Mouse (Mus musculus): Measurements from ENCODE around the gene Ccser2. TPM values are rescaled to one million over a fixed set of nuclear protein-coding genes. Genes with fewer than 3 reads are reported as not detected.
A peak's percentile ranks its signal among the peaks of the same experiment; 100 is the strongest.
"Not testable (repeated sequence)": the region's sequence is repeated elsewhere in the genome, so short reads cannot be mapped to it uniquely, and the experiment has no call there.

The Ccser2 gene
- total RNA-seq (2022): 10 to 100 TPM; 31.2 to 48.5 (median 38.6) TPM

DNA sequence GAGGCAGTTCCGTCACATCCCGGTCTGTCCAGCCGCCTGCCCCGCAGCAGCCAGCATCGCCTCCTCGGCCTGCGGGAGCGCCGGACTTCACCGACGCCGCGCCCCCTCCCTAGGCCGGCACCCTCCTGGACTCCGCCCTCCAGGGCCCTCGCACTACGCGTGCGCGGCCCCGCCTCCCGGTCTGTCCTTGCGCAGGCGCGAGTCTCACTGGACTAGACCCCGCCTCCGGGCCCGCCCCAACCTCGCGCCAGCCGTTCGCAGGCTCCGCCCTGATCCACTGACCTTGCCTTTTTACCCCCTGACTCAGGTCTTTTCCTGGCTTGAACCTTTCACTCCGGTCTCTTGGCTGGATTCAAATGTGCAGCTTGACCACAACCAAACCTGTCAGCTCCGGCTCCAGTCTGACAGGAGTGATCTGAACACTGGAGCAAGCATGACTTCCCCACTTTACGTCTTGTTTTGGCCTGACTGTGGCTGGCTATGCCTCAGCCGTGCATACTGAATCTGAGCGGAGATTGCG, at the start of gene Ccser2:
Gene Ccser2 (minus strand): TSS at position 150 of the 520 bp plus-strand sequence.
- peak; percentile 97 for DNase-seq

DNA sequence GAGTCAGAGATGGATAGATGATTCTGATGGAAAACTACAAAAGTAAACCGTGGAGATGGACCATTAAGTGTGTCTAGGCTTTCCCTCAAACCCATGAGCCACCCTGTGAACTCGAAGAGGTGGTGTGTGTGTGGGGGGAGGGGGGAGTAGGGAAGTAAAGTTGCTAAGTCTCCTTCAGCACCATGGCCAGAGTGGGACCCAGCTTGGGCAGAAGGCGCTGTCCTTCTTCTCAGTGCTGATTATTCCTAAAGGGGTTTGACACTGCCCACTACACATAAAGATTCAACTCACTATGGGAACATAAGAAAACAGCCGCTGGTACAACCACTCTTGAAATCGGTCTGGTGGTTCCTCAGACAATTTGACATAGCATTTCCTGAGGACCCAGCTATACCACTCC, 47.3 kb upstream of the Ccser2 start:
- no peak for DNase-seq

DNA sequence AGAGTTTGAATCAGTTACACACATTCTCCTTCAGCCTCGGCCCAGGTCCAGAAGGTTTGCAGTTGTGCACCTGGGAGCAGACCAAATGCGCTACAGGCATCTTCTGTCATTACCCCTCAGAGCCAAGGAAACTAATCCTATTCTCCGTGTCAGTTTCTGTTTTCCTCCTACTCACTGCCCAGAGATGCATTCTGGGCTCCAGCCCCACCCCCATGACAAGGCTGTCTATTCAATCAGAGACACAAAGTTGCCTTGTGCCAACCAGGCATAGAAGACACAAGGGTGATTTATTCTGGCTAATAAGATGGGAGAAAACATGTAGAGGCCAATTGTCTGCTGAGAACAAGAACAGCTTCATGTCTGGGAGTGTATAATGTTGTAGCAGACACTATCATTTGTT, 45.1 kb upstream of the Ccser2 start:
- no peak for DNase-seq

GRCm38 (mm10) chr14:37009686-37010085, 41.1 kb upstream of the Ccser2 start:
- no peak for DNase-seq

- no peak for DNase-seq
These were observed 37.9 kb upstream of the Ccser2 start for GRCm38 (mm10) chr14:37006489-37006888.

- no peak for DNase-seq
These were observed 37.3 kb upstream of the Ccser2 start for GRCm38 (mm10) chr14:37005865-37006264.

DNA sequence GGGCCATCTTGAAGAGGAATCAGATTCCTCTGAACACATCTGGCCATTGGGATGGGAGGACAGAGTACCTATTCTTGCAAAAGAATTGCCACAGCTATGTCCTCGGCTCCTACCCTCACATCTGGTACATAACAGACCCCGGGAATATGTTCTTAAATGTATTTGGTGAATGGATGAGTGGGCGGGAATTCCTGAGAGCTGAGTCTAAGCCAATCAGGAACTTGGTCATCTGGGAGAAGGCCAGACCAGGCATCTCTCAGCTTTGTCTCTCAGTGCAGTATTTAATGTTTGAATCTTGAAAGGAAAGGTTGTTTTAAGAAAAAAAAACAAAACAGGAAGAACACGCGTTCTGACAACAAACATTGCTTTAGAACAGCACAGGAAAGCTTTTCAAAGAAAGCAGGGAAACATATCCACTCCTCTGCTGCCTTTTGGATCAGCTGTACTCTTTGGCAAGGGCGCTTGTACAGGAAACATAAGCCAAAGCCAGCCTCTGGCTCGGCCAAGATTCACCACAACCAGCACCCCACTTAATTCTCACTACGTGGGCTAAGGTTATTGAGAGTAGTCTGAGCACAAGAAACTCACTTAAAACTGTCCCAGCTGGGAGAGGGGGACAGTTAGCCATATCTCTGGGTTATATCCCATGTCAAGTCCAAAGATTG, 35.0 kb upstream of the Ccser2 start:
- no peak for DNase-seq

DNA sequence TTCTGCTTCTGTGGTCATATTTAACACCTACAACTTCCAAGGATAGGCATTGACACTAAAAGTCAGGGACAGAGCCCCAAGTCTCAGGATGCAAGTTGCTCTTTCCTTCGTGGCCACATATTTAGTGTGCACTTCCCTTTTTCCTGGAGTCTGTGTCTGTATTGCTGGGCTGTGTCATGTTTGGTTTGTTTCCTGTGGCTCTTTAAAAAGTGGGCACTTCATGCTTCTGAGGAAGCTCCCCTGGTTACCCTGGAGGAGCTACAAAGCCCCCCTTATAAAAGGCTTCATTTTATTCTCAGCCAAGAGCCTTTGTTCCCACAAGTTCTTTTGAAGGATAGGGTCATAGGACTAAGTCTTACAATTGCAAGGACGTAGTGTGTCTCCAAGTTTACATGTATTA, 34.3 kb upstream of the Ccser2 start:
- DNase-seq: no peak

GRCm38 (mm10) chr14:37000780-37001179, 32.2 kb upstream of the Ccser2 start:
- DNase-seq: not testable (repeated sequence)

GRCm38 (mm10) chr14:36989784-36990183, 21.2 kb upstream of the Ccser2 start:
- DNase-seq: no peak

DNA sequence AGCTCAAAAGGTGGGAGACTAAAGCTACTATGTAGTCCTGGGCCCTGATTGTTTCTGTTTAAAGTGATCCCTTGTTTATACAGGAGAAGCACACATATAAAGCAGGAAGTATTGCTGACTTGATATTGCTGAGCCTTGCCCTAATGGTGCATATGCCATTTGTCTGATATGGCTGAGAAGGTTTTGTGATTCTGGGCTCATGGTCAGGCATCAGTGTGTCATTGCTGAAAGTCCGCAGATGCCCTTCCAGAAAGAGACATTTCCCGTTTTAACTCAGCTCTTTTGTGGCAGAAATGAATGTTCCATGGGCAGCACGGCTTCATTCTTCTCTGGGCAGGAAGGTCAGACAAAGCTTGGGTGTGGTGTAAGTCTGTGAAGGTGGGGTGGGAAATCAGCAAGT, 17.1 kb upstream of the Ccser2 start:
- DNase-seq: no peak

DNA sequence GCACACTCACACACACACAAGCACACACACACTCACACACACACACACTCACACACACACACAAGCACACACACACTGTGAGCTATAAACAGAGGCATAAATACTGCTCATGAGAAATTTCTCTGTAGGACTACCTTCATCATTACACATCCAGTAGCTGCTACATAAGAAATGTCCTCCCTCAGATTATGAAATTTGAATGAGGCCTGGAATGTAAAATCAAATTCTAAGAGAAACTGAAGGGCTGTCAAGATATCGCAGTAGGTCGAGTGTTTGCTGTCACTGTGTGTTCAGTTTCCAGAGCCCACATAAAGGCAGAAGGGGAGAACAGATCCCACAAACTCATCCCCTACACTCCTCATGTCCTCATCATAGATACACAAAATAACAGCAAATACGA, 6.4 kb upstream of the Ccser2 start:
- DNase-seq: no peak

DNA sequence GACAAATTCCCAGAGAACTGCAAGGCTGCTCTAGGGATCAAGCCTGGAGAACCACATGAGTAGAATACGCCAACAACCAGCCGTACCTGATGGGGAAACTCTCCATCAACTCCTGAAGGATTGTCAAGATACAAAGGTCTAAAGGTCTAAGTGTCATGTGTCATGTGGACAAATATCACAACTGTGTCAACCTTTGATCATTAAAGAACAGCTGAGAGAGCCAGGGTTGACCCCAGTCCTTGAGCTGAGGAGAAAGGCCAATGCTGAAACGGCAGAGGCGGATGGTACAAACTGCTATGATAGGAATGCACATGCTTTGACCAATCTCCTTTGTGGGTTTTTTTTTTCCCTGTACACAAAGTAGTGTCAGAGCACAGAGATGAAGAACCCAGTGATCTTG, 2.6 kb upstream of the Ccser2 start:
- no peak for DNase-seq

- DNase-seq: no peak
These were observed 1.4 kb upstream of the Ccser2 start for GRCm38 (mm10) chr14:36969861-36970420.

- DNase-seq: no peak
These were observed 425 bp downstream of the Ccser2 start for GRCm38 (mm10) chr14:36968076-36968627.

GRCm38 (mm10) chr14:36965421-36965820, 3.2 kb downstream of the Ccser2 start:
- DNase-seq: no peak

GRCm38 (mm10) chr14:36962477-36962876, 6.1 kb downstream of the Ccser2 start:
- DNase-seq: no peak

- DNase-seq: no peak
These were observed 10.9 kb downstream of the Ccser2 start for GRCm38 (mm10) chr14:36957719-36958118.

- no peak for DNase-seq
These were observed 11.3 kb downstream of the Ccser2 start for GRCm38 (mm10) chr14:36957261-36957660.

DNA sequence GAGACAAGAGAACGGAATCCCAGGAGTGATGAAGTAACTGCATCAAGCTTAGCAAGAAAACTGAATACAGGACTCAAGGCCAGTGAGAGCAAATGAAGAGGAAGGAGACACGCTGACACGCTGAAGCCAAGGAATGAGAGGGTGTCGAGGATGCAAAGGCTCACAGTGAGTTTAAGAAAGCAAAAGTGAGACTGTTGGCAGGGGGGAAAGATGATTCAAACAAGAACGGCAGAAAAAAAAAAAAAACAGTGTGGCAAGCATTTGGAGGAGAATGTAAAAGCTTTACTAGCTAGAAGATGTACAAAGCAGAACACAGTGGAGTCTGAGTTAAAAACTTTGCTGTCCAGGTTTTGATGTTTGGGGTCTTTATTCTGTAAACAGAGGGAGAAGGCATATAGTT, 11.9 kb downstream of the Ccser2 start:
- DNase-seq: no peak

DNA sequence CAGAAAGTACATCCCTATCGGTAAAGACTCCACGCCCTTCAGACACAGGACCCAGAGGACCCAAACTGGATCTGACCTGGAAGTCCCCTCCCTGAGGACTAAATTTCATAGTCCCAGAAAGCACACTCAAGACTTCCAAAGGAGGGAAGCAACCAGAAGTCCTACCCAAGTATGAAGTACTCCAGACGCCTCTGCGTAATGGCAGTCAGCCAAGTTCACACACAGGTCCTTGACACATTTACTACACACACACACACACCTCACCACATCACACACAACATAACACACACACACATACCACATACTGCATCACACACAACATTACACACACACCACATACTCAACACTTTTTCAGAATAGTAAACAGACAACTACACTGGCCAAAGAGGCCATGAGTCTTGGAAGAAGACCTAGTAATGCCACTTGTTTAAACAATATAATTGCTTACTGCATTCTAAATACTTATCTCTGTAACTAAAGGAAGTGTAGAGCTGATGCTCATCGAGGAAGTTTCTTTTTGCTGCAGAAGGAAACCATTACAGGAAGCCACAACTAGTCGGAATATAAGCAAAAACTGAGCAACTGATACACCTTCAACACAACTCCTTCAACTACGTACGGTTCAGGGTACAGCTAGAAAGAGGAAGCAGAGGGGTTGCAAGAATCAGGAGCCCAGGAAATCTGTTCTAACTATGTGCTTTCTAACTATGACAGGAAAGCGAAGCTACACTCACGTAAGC, 15.7 kb downstream of the Ccser2 start:
- DNase-seq: no peak

DNA sequence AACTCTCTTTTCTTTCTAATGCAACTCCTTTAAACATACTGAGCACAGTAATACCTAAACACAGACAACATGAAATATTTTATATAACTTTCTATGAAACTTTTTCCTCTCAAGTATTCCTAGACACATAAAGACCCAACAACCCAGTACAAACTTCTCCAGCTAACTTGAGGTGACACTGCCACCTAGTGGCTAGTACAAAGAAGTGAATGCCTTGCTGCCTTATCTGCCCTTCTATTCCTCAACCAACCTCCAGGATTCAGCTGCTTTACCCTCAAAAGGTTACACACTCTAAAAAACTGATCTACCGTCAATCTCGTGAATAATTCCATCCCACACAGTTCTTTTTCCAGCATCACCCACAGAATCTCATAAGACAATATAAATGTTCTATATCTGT, 16.4 kb downstream of the Ccser2 start:
- DNase-seq: no peak

DNA sequence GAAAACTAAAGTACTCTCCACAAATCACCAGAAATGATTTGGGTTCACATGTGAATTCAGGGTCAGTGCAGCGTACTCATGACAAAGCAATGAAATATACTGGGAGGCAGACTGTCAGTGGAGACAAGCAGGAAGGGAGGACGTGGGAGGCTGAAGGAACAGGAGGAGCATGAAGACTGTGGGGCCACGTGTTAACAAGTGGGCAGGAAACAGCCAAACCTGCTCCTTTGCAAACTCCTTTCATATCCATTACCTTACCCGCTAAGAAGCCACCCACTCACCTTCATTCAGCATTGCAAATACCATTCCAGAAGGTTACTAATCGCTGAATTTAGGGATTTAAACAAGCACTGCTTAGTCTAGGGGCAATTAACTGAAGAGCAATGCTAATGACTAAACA, 25.9 kb downstream of the Ccser2 start:
- no peak for DNase-seq
